Mouse (Mus musculus) CH12.LX (cell line): ENCODE results near the gene Hecw1.

ENCODE experiments used
- CHD1 ChIP-seq: IDR thresholded peaks from 2 replicates; pipeline ENCODE4 v1.6.1; 2012; ENCODE audit warnings: low read depth, low read length, improper control_type of control experiment, inconsistent platforms
- CTCF ChIP-seq, 2 experiments: IDR thresholded peaks in 1 of 2; conservative IDR thresholded peaks in 1 of 2; 2 replicates each; pipeline ENCODE4 v1.5.1; 2011 to 2012; ENCODE audit warnings: low read depth in 2 of 2, low read length in 2 of 2, improper control_type of control experiment in 1 of 2, inconsistent platforms in 1 of 2, mild to moderate bottlenecking in 1 of 2, moderate library complexity in 1 of 2
- EP300 ChIP-seq: IDR thresholded peaks from 2 replicates; pipeline ENCODE4 v1.6.1; 2011; ENCODE audit warnings: low read length, improper control_type of control experiment
- MAX ChIP-seq: IDR thresholded peaks from 2 replicates; pipeline ENCODE4 v1.6.1; 2011; ENCODE audit warnings: low read length, improper control_type of control experiment
- MEF2A ChIP-seq: IDR thresholded peaks from 2 replicates; pipeline ENCODE4 v1.6.1; 2014; ENCODE audit warnings: low read depth, mild to moderate bottlenecking, inconsistent platforms, low read length, improper control_type of control experiment, borderline replicate concordance
- NRF1 ChIP-seq: IDR thresholded peaks from 2 replicates; pipeline ENCODE4 v1.6.1; 2014; ENCODE audit warnings: low read depth, mild to moderate bottlenecking, inconsistent platforms, low read length, improper control_type of control experiment, moderate library complexity
- POLR2A ChIP-seq: IDR thresholded peaks from 2 replicates; pipeline ENCODE4 v1.6.1; 2011; ENCODE audit warnings: low read depth, mild to moderate bottlenecking, improper control_type of control experiment, low read length
- POLR2AphosphoS2 ChIP-seq: IDR thresholded peaks from 2 replicates; pipeline ENCODE4 v1.6.1; 2011; ENCODE audit warnings: low read depth, low read length, improper control_type of control experiment
- USF1 ChIP-seq: IDR thresholded peaks from 2 replicates; pipeline ENCODE4 v1.6.1; 2014; ENCODE audit warnings: low read depth, mild to moderate bottlenecking, inconsistent platforms, low read length, improper control_type of control experiment
- ZC3H11A ChIP-seq: IDR thresholded peaks from 2 replicates; pipeline ENCODE4 v1.6.1; 2012; ENCODE audit warnings: low read depth, mild to moderate bottlenecking, inconsistent platforms, low read length, improper control_type of control experiment
- ZMIZ1 ChIP-seq: IDR thresholded peaks from 2 replicates; pipeline ENCODE4 v1.6.1; 2012; ENCODE audit warnings: low read depth, mild to moderate bottlenecking, inconsistent platforms, low read length, improper control_type of control experiment
- ZNF384 ChIP-seq: IDR thresholded peaks from 2 replicates; pipeline ENCODE4 v1.6.1; 2012; ENCODE audit warnings: low read depth, low read length, improper control_type of control experiment, inconsistent platforms

- TF ChIP-seq POLR2AphosphoS2, result no peak
- no peak for TF ChIP-seq ZMIZ1
- TF ChIP-seq CTCF (conservative IDR thresholded peaks at IDR 0.05 in 1 of 2, IDR thresholded peaks at IDR 0.05 in 1 of 2; ENCODE audit: low read depth in 2 of 2, low read length in 2 of 2), result no peak
- TF ChIP-seq POLR2A, result no peak
- no peak for TF ChIP-seq USF1
- TF ChIP-seq MEF2A, result no peak
- TF ChIP-seq ZNF384, result no peak
- no peak for TF ChIP-seq EP300
- TF ChIP-seq ZC3H11A, result no peak
- TF ChIP-seq NRF1, result no peak
- no peak for TF ChIP-seq CHD1
- no peak for TF ChIP-seq MAX
These were observed 98.2 kb downstream of the Hecw1 start for GRCm38 (mm10) chr13:14424836-14425235.
